Comparison of ENCODE assay signal across 9 mouse cellular contexts in genomic region chr11:18931001-18931874, GRCm38 (mm10).
DNase-seq lines count a peak whose midpoint lies in the region; ATAC-seq and TF ChIP-seq lines count a peak whose summit lies in the region.
"Had no signal": no experiment of that assay in that cellular context is flagged by ENCODE, and none has a peak within 500 bp of the region (broad histone marks: within the 10 kb centered on the region; RNA-seq: fewer than 3 reads in every experiment).

No protein-coding gene starts in this region.

- 31% methylated on average over 15 of the region's 15 CpGs for WGBS in intestine, embryonic 14.5 days
- WGBS in intestine, embryonic 15.5 days, result 31% methylated on average over 15 of the region's 15 CpGs
- 39% methylated on average over 15 of the region's 15 CpGs for WGBS in forebrain, embryonic 15.5 days
- 34% methylated on average over 15 of the region's 15 CpGs for WGBS in hindbrain, embryonic 16.5 days
- 37% methylated on average over 15 of the region's 15 CpGs for WGBS in olfactory bulb, adult 2 months

- intact Hi-C loops in left cerebral cortex, postnatal 25 days (cut with DNase I), result no loop called here

- TF ChIP-seq POLR2A in olfactory bulb, adult 2 months (IDR thresholded peaks at IDR 0.05; ENCODE audit: insufficient read depth, low read depth, low read length), result no peak

- no peak overlapping the region for H3K27ac ChIP-seq in intestine, embryonic 14.5 days (ENCODE audit: low read depth)
- H3K27ac ChIP-seq in intestine, embryonic 15.5 days, result no peak overlapping the region
- H3K27ac ChIP-seq in forebrain, embryonic 15.5 days (replicated peaks), result peak overlapping the region; percentile 64
- peak overlapping the region; percentile 29; the same call in 1 of the 2 replicates for H3K27ac ChIP-seq in hindbrain, embryonic 16.5 days (ENCODE audit: low read depth, low read length)
- H3K27ac ChIP-seq in olfactory bulb, adult 2 months (ENCODE audit: insufficient read depth, low read depth, low read length), result peak overlapping the region; percentile 26; the same call in 1 of the 2 replicates

- H3K4me1 ChIP-seq in intestine, embryonic 14.5 days (replicated peaks; ENCODE audit: control insufficient read depth, insufficient read depth, low read length), result peaks cover 26% of the 10 kb centered on the region; the same call in 1 of the 2 replicates
- H3K4me1 ChIP-seq in intestine, embryonic 15.5 days (replicated peaks), result peaks cover 17% of the 10 kb centered on the region
- peaks cover 42% of the 10 kb centered on the region for H3K4me1 ChIP-seq in forebrain, embryonic 15.5 days
- H3K4me1 ChIP-seq in hindbrain, embryonic 16.5 days (ENCODE audit: control insufficient read depth, insufficient read depth, low read depth, low read length), result peaks cover 24% of the 10 kb centered on the region
- peaks cover 7% of the 10 kb centered on the region; the same call in 1 of the 2 replicates for H3K4me1 ChIP-seq in olfactory bulb, adult 2 months (ENCODE audit: control insufficient read depth, insufficient read depth, low read length)

- DNase-seq in intestine, embryonic 14.5 days (ENCODE audit: low spot score), result no peak
- no peak for DNase-seq in left cerebral cortex, postnatal 25 days (ENCODE audit: low spot score in 2 of 2)
- DNase-seq in left cerebral cortex, adult 11 months (ENCODE audit: low spot score), result no peak
- DNase-seq: kidney, postnatal 36 days had no signal

- 0 out of 2 replicates have a peak, but pooled peaks have one; percentile 12 for ATAC-seq in intestine, embryonic 14.5 days (replicated peaks; ENCODE audit: low FRiP score, low TSS enrichment, low read depth)
- ATAC-seq in intestine, embryonic 15.5 days, result no peak
- ATAC-seq in forebrain, embryonic 15.5 days (replicated peaks), result peak; percentile 47; the same call in 1 of the 2 replicates
- no peak for ATAC-seq in hindbrain, embryonic 16.5 days
- ATAC-seq: lung, postnatal 0 days had no signal

- no peak overlapping the region for H3K4me2 ChIP-seq in intestine, embryonic 14.5 days (ENCODE audit: low read length)
- no peak overlapping the region for H3K4me2 ChIP-seq in intestine, embryonic 15.5 days (replicated peaks)
- H3K4me2 ChIP-seq in forebrain, embryonic 15.5 days (replicated peaks), result peak overlapping the region; percentile 20
- H3K4me2 ChIP-seq in hindbrain, embryonic 16.5 days (ENCODE audit: low read length), result peak overlapping the region; percentile 35

- H3K36me3 ChIP-seq in intestine, embryonic 14.5 days (ENCODE audit: control insufficient read depth, insufficient read depth, low read length), result peaks cover 29% of the 10 kb centered on the region
- peaks cover 3% of the 10 kb centered on the region; the same call in 1 of the 2 replicates for H3K36me3 ChIP-seq in intestine, embryonic 15.5 days
- H3K36me3 ChIP-seq in forebrain, embryonic 15.5 days, result no peaks in the 10 kb centered on the region
- no peaks in the 10 kb centered on the region for H3K36me3 ChIP-seq in hindbrain, embryonic 16.5 days (ENCODE audit: control insufficient read depth, insufficient read depth, low read length)

- TF ChIP-seq CTCF in olfactory bulb, adult 2 months (IDR thresholded peaks at IDR 0.05; ENCODE audit: insufficient read depth, low read depth, low read length), result no peak

- no peak overlapping the region for H3K4me3 ChIP-seq in intestine, embryonic 14.5 days (ENCODE audit: low read depth, low read length)
- H3K4me3 ChIP-seq in intestine, embryonic 15.5 days (replicated peaks), result no peak overlapping the region
- H3K4me3 ChIP-seq in forebrain, embryonic 15.5 days, result no peak overlapping the region
- no peak overlapping the region for H3K4me3 ChIP-seq in hindbrain, embryonic 16.5 days (ENCODE audit: low read length)
- no peak overlapping the region for H3K4me3 ChIP-seq in olfactory bulb, adult 2 months (ENCODE audit: insufficient read depth, low read depth, low read length)

- H3K9ac ChIP-seq in intestine, embryonic 14.5 days (ENCODE audit: low read length), result no peak overlapping the region
- no peak overlapping the region for H3K9ac ChIP-seq in intestine, embryonic 15.5 days
- H3K9ac ChIP-seq in forebrain, embryonic 15.5 days (replicated peaks), result no peak overlapping the region
- H3K9ac ChIP-seq in hindbrain, embryonic 16.5 days (ENCODE audit: low read depth, low read length), result no peak overlapping the region

- H3K27me3 ChIP-seq in intestine, embryonic 14.5 days (replicated peaks; ENCODE audit: control insufficient read depth, insufficient read depth, low read length), result no peaks in the 10 kb centered on the region
- no peaks in the 10 kb centered on the region for H3K27me3 ChIP-seq in intestine, embryonic 15.5 days (replicated peaks)
- no peaks in the 10 kb centered on the region for H3K27me3 ChIP-seq in forebrain, embryonic 15.5 days
- H3K27me3 ChIP-seq in hindbrain, embryonic 16.5 days (replicated peaks; ENCODE audit: control insufficient read depth, insufficient read depth, low read length), result no peaks in the 10 kb centered on the region

- H3K9me3 ChIP-seq in intestine, embryonic 14.5 days (ENCODE audit: control insufficient read depth, low read length), result no peaks in the 10 kb centered on the region
- H3K9me3 ChIP-seq in intestine, embryonic 15.5 days, result no peaks in the 10 kb centered on the region
- H3K9me3 ChIP-seq in forebrain, embryonic 15.5 days, result no peaks in the 10 kb centered on the region
- no peaks in the 10 kb centered on the region for H3K9me3 ChIP-seq in hindbrain, embryonic 16.5 days (ENCODE audit: control insufficient read depth, low read length)

Comparison
In these comparisons a context has a peak if more than half of its experiments do, and no peak if none do; other contexts are left out.
1. ATAC-seq: peak in intestine, embryonic 14.5 days (single experiment) and forebrain, embryonic 15.5 days (single experiment); none in intestine, embryonic 15.5 days (single experiment) and hindbrain, embryonic 16.5 days (single experiment).
2. H3K27ac ChIP-seq: peak in forebrain, embryonic 15.5 days (single experiment), hindbrain, embryonic 16.5 days (single experiment) and olfactory bulb, adult 2 months (single experiment); none in intestine, embryonic 14.5 days (single experiment) and intestine, embryonic 15.5 days (single experiment).
3. H3K4me2 ChIP-seq: peak in forebrain, embryonic 15.5 days (single experiment) and hindbrain, embryonic 16.5 days (single experiment); none in intestine, embryonic 14.5 days (single experiment) and intestine, embryonic 15.5 days (single experiment).